Mouse (Mus musculus) kidney, postnatal 0 days (tissue): Measurements from ENCODE around the gene Selenon. TPM values are rescaled to one million over a fixed set of nuclear protein-coding genes. Genes with fewer than 3 reads are reported as not detected.

Source experiments
- ATAC-seq: fragments of 200-750 bp; cut with Nextera tagmentation; replicated peaks from 2 replicates; pipeline ENCODE4 v1.8.0; 2017; ENCODE audit warnings: low read depth, moderate number of reproducible peaks, moderate TSS enrichment, moderate library complexity; ENCODE audit not compliant: low FRiP score
- DNase-seq: peaks from one replicate; pipeline ENCODE4 v3.0.0-alpha.2; 2016; ENCODE audit warnings: low spot score
- H3K27ac ChIP-seq: fragments of 300-500 bp; sonication (generic); 2 replicates; pipeline ENCODE4 v1.5.1; 2014; ENCODE audit warnings: mild to moderate bottlenecking
- H3K27me3 ChIP-seq: fragments of 300-500 bp; sonication (generic); 2 replicates; pipeline ENCODE4 v1.6.1; 2014; ENCODE audit warnings: low read length, mixed read lengths; ENCODE audit not compliant: insufficient read depth
- H3K36me3 ChIP-seq: fragments of 300-500 bp; sonication (generic); 2 replicates; pipeline ENCODE4 v1.6.1; 2014; ENCODE audit warnings: low read length, mixed read lengths; ENCODE audit not compliant: insufficient read depth
- H3K4me1 ChIP-seq: fragments of 300-500 bp; sonication (generic); replicated peaks from 2 replicates; pipeline ENCODE4 v1.6.1; 2014; ENCODE audit warnings: antibody characterized with exemption, low read length, mixed read lengths; ENCODE audit not compliant: insufficient read depth
- H3K4me2 ChIP-seq: fragments of 300-500 bp; sonication (generic); 2 replicates; pipeline ENCODE4 v1.6.1; 2014; ENCODE audit warnings: mild to moderate bottlenecking, low read length, moderate library complexity, mixed read lengths
- H3K4me3 ChIP-seq: fragments of 300-500 bp; sonication (generic); replicated peaks from 2 replicates; pipeline ENCODE4 v1.5.1; 2014; ENCODE audit warnings: low read depth, low read length
- H3K9ac ChIP-seq: fragments of 300-500 bp; sonication (generic); 2 replicates; pipeline ENCODE4 v1.6.1; 2014; ENCODE audit warnings: low read depth, low read length
- H3K9me3 ChIP-seq: fragments of 300-500 bp; sonication (generic); replicated peaks from 2 replicates; pipeline ENCODE4 v1.6.1; 2016; ENCODE audit warnings: low read length, inconsistent platforms, mixed read lengths
- CTCF ChIP-seq: IDR thresholded peaks from 2 replicates; pipeline ENCODE4 v1.5.1; 2016; ENCODE audit warnings: antibody characterized with exemption, low read depth, mild to moderate bottlenecking, moderate library complexity
- WGBS: fragments of 180-500 bp; shearing (Covaris S2); extraction: QIAGEN DNeasy Blood & Tissue Kit; methylation state at CpG from one replicate; pipeline ENCODE4 v1.1.7; 2014; 5-methylcytosine and 5-hydroxymethylcytosine counted together
- polyA plus RNA-seq: library from polyadenylated mRNA; unstranded; fragments of >200 nt; fragmentation: Nextera tagmentation; extraction: Ambion mirVana; gene quantifications from 2 replicates; pipeline ENCODE4 v1.2.1, GENCODE M21; 2015

The Selenon gene
- polyA plus RNA-seq, 1 experiment from 2014 or later: 27.9 TPM

GRCm38 (mm10) chr4:134594731-134595439 is 42.9 kb upstream of the Selenon start:
- no peak for ATAC-seq
- no peaks in the 10 kb centered on the region for H3K9me3 ChIP-seq

GRCm38 (mm10) chr4:134592442-134592841 is 40.5 kb upstream of the Selenon start:
- DNase-seq (no peak), ATAC-seq (no peak)
- H3K4me3 ChIP-seq: no peak overlapping the region
- H3K9ac ChIP-seq: no peak overlapping the region
- H3K36me3 ChIP-seq: 0 out of 2 replicates have a peak, but pooled peaks cover 2% of the 10 kb centered on the region
- WGBS: 58% methylated on average over 4 of the region's 4 CpGs
- H3K4me1 ChIP-seq: peaks cover 11% of the 10 kb centered on the region; the same call in 1 of the 2 replicates
- H3K27me3 ChIP-seq: no peaks in the 10 kb centered on the region
- H3K4me2 ChIP-seq: no peak overlapping the region
- TF ChIP-seq CTCF: no peak
- H3K9me3 ChIP-seq: no peaks in the 10 kb centered on the region
- peak overlapping the region; percentile 8; the same call in 1 of the 2 replicates for H3K27ac ChIP-seq

More at GRCm38 (mm10) chr4:134594731-134595439, 42.9 kb upstream of the Selenon start:
- WGBS: 89% methylated on average over 10 of the region's 10 CpGs
- H3K27me3 ChIP-seq: no peaks in the 10 kb centered on the region
- DNase-seq: no peak
- no peak overlapping the region for H3K27ac ChIP-seq
- H3K4me1 ChIP-seq: peaks cover 11% of the 10 kb centered on the region; the same call in 1 of the 2 replicates
- no peak overlapping the region for H3K9ac ChIP-seq
- no peak overlapping the region for H3K4me3 ChIP-seq
- TF ChIP-seq CTCF: no peak
- 0 out of 2 replicates have a peak, but pooled peaks cover 2% of the 10 kb centered on the region for H3K36me3 ChIP-seq
- no peak overlapping the region for H3K4me2 ChIP-seq

- peaks cover 11% of the 10 kb centered on the region; the same call in 1 of the 2 replicates for H3K4me1 ChIP-seq
- no peaks in the 10 kb centered on the region for H3K27me3 ChIP-seq
- peak; percentile 47; the same call in 1 of the 2 replicates for ATAC-seq
- H3K27ac ChIP-seq: peak overlapping the region; percentile 8; the same call in 1 of the 2 replicates
- H3K36me3 ChIP-seq: 0 out of 2 replicates have a peak, but pooled peaks cover 2% of the 10 kb centered on the region
- no peak overlapping the region for H3K4me3 ChIP-seq
- no peaks in the 10 kb centered on the region for H3K9me3 ChIP-seq
- no peak for TF ChIP-seq CTCF
- H3K4me2 ChIP-seq: no peak overlapping the region
- DNase-seq: peak; percentile 60
- no peak overlapping the region for H3K9ac ChIP-seq
- 17% methylated on average over 11 of the region's 11 CpGs for WGBS
Observed at GRCm38 (mm10) chr4:134591506-134592061, 39.6 kb upstream of the Selenon start.

- Histone ChIP-seq H3K36me3 (0 out of 2 replicates have a peak, but pooled peaks cover 2% of the 10 kb centered on the region), H3K4me3 (no peak overlapping the region), H3K4me1 (peaks cover 11% of the 10 kb centered on the region; the same call in 1 of the 2 replicates), H3K27me3 (no peaks in the 10 kb centered on the region), H3K4me2 (no peak overlapping the region), H3K9me3 (no peaks in the 10 kb centered on the region), H3K27ac (no peak overlapping the region), H3K9ac (no peak overlapping the region)
- ATAC-seq (no peak), DNase-seq (no peak)
- WGBS: 73% methylated on average over 10 of the region's 10 CpGs
- TF ChIP-seq CTCF: peak; percentile 51; the same call in 1 of the 2 replicates
Observed at GRCm38 (mm10) chr4:134590227-134590926, 38.4 kb upstream of the Selenon start.

- Histone ChIP-seq H3K27ac (no peak overlapping the region), H3K27me3 (no peaks in the 10 kb centered on the region), H3K4me2 (no peak overlapping the region), H3K9ac (no peak overlapping the region), H3K4me3 (no peak overlapping the region), H3K4me1 (peaks cover 11% of the 10 kb centered on the region; the same call in 1 of the 2 replicates), H3K36me3 (0 out of 2 replicates have a peak, but pooled peaks cover 2% of the 10 kb centered on the region), H3K9me3 (no peaks in the 10 kb centered on the region)
- DNase-seq (no peak), ATAC-seq (no peak)
- TF ChIP-seq CTCF: no peak
- WGBS: 64% methylated on average over 9 of the region's 9 CpGs
Observed at GRCm38 (mm10) chr4:134589786-134590185, 37.8 kb upstream of the Selenon start.

GRCm38 (mm10) chr4:134588951-134589350 is 37.0 kb upstream of the Selenon start:
- ATAC-seq (no peak), DNase-seq (no peak)
- no peak overlapping the region for H3K9ac ChIP-seq
- no peak overlapping the region for H3K4me3 ChIP-seq
- no peak overlapping the region for H3K27ac ChIP-seq
- peaks cover 11% of the 10 kb centered on the region; the same call in 1 of the 2 replicates for H3K4me1 ChIP-seq
- H3K27me3 ChIP-seq: no peaks in the 10 kb centered on the region
- H3K36me3 ChIP-seq: 0 out of 2 replicates have a peak, but pooled peaks cover 2% of the 10 kb centered on the region
- no peak overlapping the region for H3K4me2 ChIP-seq
- no peaks in the 10 kb centered on the region for H3K9me3 ChIP-seq
- 85% methylated on average over 5 of the region's 5 CpGs for WGBS
- no peak for TF ChIP-seq CTCF
